Mouse (Mus musculus) T-helper 2 cell (primary cell): ENCODE data around the gene Cipc.

ENCODE experiments used
- in situ Hi-C: fragments of 300-600 bp; cut with MboI, MseI; formaldehyde crosslinking; loops from one replicate; pipeline ENCODE4 v1.15.1; 2025; ENCODE audit warnings: high pct_unique_total_duplicates

Cipc gene

GRCm38 (mm10) chr12:86930934-86931729 is 15.7 kb upstream of the Cipc start:
- in situ Hi-C loops, result no loop called here

DNA sequence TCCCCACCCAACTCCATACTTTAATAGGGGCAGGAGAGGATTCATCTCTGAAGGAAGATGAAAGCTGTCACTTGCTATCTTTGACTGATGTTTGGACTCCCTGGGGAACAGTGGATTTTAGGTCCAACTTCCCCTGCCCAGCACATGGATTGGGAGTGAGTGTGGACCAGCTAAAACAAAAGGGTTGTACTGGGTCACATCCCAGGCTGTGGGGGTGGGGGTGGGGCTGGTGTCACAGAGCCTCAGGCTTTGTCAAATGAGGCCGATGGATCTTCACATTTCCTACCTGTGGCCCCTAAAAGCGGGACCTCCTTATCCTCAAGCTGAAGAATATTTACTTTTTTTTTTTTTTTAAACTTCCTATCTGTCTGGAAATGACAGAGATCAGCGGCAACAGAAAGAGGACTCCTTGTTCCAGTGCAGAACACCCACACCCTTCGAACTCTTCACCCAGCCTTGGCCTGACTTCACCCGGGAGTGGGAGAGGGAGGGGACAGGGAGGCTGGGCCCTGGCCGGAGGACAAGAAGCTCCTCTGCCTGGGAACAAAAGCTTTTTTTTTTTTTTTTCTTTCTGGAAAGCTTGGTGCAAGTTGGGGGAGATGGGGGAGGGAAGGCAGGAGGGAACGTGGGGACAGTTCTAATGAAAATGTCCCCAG is 14.8 kb upstream of the Cipc start:
- in situ Hi-C loops, result no loop called here

DNA sequence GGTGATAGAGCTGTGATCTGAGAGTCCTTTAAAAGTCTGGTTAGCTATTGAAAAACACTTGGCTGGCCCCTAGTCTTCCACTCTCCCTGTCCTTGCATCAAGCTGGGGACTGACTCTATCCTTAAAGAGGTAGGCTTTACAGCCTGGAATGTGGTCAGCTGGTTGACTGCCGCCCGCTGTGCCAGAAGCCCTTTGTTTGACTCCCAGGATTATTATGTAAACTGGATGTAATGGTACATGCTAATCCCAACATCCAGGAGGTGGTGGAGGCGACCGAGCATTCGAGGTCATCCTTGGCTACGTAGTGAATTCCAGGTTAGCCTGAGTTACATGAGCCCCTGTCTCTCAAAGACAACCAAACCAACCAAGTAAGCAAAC is 14.3 kb upstream of the Cipc start:
- in situ Hi-C loops, result no loop called here

GRCm38 (mm10) chr12:86934748-86935147 is 12.1 kb upstream of the Cipc start:
- in situ Hi-C loops, result no loop called here

DNA sequence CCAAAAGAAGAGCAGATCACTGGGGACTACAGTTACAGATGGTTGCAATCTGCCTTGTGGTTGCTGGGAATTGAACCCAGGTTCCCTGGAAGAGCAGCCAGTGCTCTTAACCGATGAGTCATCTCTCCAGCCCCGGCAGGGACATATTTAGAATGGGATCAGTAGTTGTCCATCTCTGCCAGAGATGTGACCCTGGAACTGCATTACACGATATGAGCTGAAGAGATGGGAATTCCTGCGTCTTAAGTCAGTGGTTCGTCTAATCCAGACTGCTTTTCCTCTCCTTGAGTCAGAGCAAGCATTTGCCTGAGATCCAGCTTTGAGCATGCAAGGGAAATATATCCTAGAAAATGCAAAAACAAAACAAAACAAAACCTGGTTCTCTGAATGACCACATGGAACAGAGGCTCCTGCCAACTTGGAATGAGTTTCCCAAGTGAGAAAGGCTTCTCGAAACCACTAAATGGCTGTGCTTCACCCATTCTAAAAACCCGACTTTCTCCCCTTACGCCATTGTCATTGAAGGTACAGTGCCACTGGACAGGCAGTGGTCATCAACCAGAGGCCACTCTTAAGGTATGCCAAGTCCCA is 11.1 kb upstream of the Cipc start:
- in situ Hi-C loops, result no loop called here

DNA sequence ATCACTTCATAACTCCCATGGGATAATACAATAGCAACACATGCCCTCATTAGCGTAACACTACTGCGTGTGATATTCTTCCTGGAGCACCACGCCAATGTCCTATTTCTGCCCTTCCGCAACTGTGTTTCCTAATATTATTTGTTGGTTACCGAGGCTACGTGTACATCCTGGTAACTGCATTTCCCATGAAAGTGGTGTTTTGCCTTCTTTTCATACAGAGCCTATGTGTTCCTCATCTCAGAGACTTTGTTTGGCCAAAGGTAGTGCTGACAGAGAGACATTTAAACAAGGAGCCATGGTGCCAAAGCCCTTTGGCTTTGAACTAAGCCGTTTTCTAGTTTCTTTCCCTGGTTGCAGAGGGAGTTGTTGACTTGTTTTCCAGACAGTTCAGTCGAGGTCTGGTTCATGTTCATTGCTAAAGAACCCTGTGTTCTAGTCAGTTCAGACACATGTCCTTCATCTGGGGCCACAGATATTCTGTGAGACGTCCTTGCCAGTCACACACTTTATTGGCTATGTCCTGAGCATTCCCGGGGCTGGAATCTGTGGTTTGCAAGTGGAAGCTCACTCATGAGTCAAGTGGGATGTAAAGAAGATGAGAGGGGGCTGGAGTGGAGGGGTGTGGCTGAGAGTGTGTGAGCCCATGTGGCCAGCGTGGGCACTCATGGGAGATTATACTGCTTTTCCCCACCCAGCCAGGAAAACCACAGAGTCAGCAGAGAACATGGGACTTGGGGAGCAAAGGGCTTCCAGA is 10.1 kb upstream of the Cipc start:
- in situ Hi-C loops, result no loop called here

DNA sequence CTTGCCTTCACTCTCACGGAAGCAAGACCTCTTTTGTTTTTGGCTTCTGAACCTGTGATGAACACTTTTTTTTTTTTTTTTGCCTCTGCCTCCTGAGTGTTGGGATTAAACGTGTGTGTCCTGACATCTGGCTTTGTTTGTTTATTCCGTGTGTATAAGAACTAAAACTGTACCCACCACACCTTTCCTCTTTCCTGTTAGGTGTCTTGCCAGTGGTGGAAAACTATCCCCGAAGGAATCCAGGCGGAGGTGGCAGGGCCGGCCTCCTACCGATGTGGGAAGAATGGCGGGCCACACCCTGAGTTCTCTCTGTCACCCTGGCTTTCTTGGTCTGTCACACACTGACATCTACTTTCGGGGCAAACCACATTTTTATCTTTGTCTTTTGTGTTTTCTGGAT is 8.3 kb upstream of the Cipc start:
- in situ Hi-C loops, result no loop called here

DNA sequence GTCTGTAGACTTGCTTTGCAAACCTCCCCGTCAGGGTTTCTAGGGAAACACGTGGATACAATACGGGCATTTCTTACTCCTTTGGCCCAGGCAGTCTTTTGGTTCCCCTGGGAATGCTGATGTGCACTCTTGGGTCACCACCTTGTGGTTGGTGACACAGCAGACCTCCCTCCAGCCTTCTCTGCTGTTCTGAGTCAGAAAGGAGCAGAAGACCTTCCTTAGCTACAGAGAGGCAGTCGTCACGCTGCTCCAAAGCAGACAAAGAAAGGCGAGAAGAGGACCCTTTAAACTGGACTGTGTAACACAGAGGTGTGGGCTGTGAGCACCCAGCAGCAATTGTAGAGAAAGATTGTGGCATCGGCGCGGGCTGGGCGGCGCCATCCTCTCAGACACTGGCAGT is 5.7 kb upstream of the Cipc start:
- in situ Hi-C loops, result no loop called here

- in situ Hi-C loops, result no loop called here
Observed at GRCm38 (mm10) chr12:86941734-86942486, 4.9 kb upstream of the Cipc start.

- in situ Hi-C loops, result no loop called here
Observed at GRCm38 (mm10) chr12:86943421-86943820, 3.4 kb upstream of the Cipc start.

GRCm38 (mm10) chr12:86945126-86945525 is 1.7 kb upstream of the Cipc start:
- in situ Hi-C loops, result loop anchor here (5.0 kb wide), 1 partner anchor 53 kb away; no protein-coding TSS in a partner anchor

GRCm38 (mm10) chr12:86946301-86946781 is 502 bp upstream of the Cipc start:
- in situ Hi-C loops, result loop anchor here (5.0 kb wide), 1 partner anchor 54 kb away; no protein-coding TSS in a partner anchor

DNA sequence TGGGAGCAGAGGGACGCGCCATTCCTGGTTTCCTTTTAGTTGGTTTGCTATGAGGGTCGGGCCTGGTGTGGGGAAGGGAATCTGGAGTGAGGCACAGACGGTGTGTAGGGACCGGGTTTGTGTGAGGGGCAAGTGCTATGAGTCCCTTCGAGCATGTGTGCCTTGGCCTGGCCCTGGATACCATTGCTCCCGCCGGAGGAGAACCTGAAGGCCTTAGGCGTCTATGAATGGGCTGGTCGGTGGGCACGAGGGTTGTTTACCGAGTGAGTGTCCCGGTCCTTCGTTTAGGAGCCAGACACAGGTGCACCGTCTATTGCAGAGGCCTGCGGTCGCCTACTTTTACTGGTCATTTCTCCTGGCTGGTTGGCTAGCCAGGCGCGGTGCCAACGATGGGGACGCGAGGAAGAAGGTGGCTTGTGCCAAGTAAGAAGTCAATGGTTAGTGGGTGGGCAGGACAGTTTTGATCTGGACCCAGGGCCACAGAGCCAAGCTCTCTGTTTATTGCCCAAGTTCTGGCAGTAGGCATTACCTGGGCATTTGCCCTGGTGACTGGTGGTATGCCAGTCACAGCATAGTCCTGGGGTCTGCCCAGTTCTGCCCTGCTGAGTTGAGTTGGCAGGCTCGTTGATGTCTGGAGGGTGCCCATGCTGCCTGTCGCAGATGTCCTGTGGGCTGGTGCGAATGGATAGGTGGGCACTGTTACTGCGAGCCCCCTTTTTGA is 998 bp downstream of the Cipc start:
- in situ Hi-C loops, result loop anchor here (5.0 kb wide), 1 partner anchor 56 kb away; no protein-coding TSS in a partner anchor

- in situ Hi-C loops, result loop anchor here (5.0 kb wide), 1 partner anchor 56 kb away; no protein-coding TSS in a partner anchor
Observed at GRCm38 (mm10) chr12:86948627-86949026, 1.8 kb downstream of the Cipc start.

DNA sequence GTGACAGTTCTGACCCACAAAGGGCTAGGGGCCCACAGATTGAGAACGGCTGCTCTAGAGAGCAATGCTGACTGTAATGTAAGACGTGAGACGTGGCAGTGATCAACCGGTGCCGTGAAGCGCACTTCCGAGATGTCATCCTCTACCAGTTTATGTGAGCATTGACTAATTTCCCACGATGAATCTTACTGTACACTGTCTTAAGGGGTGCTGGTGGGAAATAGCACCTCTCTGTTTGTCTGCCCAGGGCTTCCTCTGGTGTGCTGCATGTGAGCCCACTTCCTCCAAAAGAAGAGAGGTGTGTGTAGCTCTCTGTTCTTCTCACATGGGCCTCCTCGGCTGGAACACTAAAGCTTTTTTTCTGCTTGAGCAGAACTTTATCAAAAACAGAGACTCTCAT is 2.7 kb downstream of the Cipc start:
- in situ Hi-C loops, result loop anchor here (5.0 kb wide), 1 partner anchor 57 kb away; no protein-coding TSS in a partner anchor

DNA sequence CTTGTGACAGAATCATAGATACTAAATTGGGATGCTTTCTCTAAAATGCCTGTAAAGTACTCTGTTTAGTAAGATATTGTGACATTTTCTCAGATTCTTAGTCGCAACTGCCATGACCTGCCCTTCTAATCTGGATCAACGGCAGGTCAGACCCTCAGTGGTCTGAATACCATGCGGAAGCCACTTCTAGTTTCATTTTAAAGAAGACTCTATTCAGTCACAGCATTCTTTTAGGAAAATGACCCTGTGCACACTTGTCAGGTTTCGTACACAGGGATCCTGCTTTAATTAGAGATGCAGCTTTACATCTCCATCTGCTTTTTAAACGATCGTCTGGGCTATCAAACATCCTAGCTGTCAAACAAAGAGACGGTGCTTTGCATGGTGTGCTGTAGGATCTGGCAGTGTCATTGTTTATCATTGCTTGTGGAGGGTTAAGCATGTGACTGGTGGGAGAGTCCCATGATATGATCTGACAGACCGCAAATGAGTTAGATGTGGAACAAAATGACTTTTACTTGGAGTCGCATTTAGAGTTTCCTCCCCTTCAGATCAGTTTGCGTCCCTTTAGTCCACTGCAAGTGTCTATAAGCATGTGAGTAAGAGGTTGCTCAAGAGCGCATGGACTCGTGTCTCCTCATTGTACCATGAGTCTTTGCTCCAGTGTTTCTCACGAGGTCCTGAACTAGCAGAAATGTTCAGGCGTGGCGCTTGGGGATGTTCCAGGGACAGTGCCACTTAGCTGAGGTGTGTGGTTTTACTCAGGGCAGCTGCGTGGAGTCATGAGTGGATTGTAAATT is 3.5 kb downstream of the Cipc start:
- in situ Hi-C loops, result no loop called here

- in situ Hi-C loops, result no loop called here
Observed at GRCm38 (mm10) chr12:86950961-86951360, 4.1 kb downstream of the Cipc start.

GRCm38 (mm10) chr12:86952331-86952850 is 5.5 kb downstream of the Cipc start:
- in situ Hi-C loops, result no loop called here

DNA sequence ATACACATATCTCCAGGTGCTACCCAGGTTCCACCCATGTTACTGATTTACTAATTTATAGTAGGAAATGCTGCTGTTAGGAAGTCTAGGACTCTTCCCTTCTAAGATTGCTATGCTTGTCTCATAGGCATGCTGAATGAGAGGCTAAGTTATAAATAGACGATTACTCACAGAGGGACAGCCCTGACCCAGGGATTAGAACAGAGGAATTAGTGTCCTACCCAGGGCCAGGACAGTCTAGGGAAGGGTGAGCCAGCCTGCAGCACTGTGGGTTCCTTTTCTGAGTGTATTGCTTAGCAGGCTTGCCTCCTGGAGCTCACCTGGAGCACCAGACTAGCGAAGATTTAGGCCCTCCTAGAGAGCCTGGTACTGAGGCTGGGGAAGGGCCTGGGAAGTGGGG is 9.1 kb downstream of the Cipc start:
- in situ Hi-C loops, result no loop called here
